Mouse (Mus musculus): Measurements from ENCODE around the gene Ints11.

Gene Ints11

DNA sequence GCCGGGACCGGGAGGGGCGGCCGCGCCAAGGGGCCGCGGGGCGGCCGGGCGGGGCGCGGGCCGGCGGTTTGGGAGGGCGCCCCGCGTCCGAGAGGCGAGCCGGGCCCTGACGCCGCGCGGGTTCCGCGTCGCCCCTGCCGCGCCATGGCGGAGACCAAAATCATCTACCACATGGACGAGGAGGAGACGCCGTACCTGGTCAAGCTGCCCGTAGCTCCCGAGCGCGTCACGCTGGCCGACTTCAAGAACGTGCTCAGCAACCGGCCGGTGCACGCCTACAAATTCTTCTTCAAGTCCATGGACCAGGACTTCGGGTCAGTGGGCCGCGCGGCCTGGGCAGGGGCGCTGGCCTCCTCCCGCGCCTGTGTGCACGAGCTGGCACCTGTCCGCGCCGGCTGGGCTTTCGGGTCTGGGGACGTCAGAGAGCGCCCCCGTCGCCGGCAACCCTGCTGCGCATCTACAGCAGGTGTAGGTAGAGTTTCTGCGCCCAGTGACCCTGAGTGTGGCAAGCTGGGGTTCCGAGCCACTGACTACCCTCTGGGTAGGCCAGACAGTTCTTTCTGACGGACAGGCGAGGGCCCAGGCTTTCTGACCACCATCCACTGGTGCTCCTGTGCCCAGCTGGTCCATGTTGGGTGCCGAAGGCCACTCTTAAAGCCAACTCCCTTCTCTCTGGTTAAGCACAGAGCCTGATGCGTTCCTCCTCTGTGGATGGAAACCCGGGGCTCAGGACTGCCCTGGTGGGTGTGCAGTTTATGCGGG is 21.6 kb upstream of the Ints11 start:
- no peak for DNase-seq (ENCODE audit: low spot score in 2 of 2)

DNA sequence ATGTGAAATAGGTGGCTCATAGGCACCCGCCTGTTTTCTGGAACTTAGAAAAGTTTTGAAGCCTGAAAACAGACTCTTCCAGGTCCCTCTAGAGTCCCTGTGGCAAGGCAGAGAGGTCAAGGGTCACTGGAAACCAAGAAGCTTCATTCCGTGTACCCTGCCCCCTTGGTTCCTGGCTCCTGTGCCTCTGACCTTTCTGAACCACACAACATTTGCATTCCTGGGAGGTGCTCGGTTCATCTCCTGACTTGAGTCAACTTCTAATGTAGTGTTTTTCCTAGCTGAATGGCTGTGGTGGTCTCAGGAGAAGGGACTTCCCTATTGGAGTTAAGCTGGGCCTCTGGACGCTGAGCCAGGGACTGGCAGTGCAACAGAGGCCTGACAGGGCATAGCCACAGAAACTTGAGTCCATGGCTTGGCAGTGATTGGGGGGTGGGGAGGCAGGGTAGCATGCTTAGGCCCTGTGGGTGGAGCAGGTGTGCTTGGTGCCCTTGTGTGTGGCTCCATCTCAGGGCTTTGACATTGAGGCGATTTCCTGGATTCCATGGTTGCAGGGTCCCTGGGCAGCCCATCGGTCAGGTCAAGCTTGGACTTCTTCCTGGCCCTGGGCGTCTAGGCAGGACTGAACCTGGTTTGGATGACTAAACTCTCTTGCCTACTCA is 20.8 kb upstream of the Ints11 start:
- DNase-seq (ENCODE audit: low spot score in 2 of 2): no peak

DNA sequence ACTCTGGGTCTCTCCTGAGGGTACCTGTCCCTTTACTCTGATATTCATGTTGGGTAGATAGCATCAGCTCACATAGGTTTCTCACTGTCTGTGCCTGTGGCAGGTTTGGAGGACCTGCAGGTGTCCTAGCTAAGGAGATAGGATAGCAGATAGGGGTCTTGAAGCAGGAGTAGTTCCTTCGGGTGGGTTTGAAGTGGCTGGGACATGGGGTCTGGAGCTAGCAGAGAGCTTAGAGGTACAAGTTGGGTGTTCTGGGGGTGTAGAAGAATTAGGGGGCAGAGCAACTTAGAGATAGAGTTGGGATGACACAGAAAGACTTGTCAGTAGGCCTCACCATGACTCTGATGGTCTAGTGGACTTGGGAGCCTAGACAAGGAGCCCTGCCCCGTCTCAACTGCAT is 20.0 kb upstream of the Ints11 start:
- DNase-seq (ENCODE audit: low spot score in 2 of 2): no peak

DNA sequence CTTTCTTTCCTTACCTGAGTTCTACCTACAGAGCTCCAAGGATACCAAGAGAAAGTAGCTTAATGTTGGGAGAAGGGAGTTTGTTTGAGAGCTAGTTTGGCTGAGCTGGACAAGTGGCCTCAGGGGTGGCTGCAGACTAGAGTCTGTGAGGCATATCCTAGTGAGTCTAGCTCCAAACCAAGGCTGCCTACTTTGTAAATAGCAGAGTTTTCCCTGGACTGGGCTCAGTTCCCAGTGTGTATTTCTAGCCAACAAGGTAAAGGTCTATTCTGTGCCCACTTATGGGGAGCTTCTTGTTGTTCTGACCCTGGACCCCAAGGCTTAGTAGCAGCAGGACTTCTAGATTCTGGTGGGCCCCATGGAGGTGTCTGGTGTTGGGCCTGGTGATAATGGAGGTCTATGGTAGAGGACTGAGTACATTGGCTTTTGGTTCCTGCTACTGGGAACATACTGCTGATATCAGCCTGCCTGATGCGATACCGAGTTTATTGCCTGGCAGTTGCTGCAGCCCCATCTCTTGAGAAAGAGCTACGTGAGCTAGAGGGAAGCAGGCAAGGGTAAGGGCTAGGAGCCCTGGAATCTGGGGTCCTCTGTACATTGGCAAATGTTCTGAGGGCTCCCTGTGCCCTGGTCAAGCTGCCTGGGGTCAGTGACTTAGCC is 19.4 kb upstream of the Ints11 start:
- DNase-seq (ENCODE audit: low spot score in 2 of 2): no peak

DNA sequence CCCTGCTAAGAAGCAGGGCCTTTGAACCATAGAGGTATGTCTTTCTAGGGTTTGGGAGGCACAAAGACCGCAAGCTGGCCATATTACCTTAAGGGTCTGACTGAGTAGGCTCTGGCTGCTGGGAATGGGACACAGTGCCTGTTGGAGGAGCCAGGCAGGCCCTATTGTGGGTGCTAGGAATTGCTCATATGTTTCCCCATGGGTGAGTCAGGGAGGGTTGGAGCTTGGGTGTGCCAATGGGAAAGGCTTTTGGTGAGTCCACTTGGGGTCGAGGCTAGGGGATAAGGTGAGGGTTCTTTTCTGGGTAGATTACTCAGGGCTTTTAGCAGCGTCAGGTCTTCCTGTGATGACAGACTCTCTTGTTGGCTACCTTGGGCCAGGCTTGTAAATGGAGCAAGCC is 18.0 kb upstream of the Ints11 start:
- DNase-seq (ENCODE audit: low spot score in 2 of 2): no peak

DNA sequence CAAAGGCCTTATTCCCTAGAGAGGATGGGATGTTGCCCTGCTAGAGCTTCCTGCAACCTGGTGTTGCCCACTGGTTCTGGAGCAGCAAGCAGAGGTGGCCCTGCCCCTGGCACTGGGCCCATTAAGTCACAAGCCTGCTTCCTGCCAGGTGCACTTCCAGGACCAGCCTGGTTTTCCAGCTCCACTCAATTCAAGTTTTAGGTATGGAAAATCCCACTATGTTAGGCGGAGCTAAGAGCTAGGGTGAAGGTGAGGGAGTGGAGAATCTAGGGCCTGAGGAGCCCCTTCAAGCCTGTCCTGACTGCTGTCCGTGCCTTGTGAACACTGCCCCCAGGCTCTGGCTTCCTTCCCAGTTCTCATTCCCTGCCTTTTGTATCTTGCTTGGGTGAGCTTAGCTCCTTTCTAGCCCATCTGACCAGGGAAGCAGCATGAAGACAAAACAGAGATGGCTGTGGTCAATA is 17.4 kb upstream of the Ints11 start:
- no peak for DNase-seq (ENCODE audit: low spot score in 2 of 2)

DNA sequence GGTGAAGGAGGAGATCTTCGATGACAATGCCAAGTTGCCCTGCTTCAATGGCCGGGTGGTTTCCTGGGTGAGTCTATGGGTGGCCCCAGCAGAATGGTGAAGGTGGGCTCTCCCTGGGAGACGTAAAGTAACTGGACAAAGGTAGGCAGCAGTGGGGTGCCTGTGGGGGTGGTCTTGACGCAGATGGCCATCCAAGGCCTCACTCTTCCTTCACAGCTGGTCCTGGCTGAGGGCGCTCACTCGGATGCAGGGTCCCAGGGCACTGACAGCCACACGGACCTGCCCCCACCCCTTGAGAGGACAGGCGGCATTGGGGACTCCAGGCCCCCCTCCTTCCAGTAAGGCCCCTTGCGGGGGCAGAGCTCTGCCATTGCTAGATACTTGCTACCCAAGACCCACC is 15.9 kb upstream of the Ints11 start:
- DNase-seq (ENCODE audit: low spot score in 2 of 2): no peak

DNA sequence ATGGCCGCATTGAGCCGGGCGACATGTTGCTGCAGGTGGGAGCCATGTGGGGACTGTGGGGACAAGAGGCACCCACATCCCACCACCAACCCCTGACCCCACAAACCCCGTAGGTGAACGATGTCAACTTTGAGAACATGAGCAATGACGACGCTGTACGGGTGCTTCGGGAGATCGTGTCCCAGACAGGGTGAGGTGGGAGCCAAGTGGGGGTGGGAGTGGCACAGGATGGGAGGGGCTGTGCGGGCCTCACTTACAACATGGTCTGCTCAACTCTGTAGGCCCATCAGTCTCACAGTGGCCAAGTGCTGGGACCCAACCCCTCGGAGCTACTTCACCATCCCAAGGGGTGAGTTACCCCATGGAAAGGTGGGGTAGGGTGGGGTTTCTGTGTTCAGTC is 14.4 kb upstream of the Ints11 start:
- no peak for DNase-seq (ENCODE audit: low spot score in 2 of 2)

DNA sequence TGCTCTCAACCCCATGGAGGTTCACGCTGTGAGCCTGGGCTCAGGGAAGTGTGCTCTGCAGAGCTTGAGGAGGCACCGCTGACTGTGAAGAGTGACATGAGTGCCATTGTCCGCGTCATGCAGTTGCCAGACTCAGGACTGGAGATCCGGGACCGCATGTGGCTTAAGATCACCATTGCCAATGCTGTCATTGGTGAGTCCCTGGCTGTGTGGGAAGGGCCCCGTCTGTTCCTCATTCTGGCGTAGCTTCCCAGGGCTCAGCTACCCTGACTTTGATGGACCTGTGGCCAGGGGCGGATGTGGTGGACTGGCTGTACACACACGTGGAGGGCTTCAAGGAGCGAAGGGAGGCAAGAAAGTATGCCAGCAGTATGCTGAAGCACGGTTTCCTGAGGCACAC is 13.3 kb upstream of the Ints11 start:
- DNase-seq (ENCODE audit: low spot score in 2 of 2): no peak

DNA sequence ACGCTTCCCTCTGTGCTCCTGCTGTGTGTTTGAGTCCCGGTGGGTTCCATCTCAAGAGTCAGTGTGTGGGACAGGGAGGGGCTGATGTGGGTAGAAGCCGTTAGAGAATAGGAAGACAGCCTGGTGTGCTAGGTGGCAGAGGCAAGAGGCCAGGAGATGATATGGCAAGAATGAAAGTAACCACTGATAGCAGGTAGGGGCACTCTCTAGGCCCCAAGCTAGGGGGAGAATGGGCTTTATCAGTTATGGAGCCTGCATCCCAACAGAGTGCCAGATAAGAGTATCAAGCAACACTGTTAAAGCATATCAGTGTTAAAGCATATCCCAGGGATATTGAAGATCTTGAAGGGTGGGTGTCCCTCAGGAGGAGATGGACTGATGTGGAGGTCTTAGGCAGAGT is 12.5 kb upstream of the Ints11 start:
- DNase-seq (ENCODE audit: low spot score in 2 of 2): no peak

DNA sequence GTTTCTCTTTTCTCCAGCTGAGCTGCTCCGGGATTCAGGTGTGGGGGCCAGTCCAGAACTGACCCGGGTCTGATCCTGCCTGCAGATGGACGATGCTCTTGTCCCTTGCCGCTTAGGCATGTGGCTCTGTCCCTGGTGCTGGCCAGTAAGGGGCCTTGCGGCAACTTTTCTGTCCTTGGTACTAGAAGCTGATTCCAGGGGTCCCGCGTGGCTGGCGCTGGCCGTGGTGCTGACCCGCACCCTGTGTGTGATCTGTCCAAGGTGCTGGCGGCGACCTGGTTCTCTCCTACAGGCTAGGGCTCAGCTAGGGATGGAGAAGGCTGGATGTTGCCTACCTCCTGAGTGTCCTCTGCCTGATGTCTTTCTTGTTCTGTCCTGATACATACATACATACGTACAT is 10.0 kb upstream of the Ints11 start:
- DNase-seq (ENCODE audit: low spot score in 2 of 2): no peak

DNA sequence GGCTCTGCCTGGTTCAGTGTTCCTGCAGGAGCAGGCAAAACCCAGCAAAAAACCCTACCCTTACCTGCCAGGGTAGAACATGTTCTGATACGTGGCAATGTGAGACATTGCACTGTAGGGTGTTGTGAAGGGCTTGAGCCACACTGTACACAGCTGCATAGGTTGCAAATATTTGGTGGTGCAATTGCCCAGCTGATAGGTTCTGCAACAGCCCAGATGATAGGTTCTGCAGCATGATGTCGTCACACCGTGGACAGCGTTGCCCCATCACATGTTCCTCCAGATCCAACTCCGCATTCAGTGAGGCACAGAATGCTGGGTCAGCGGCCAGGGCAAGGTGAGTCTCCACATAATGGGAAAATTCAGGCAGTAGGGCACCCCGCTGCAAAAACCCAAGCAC is 7.6 kb upstream of the Ints11 start:
- no peak for DNase-seq (ENCODE audit: low spot score in 2 of 2)

DNA sequence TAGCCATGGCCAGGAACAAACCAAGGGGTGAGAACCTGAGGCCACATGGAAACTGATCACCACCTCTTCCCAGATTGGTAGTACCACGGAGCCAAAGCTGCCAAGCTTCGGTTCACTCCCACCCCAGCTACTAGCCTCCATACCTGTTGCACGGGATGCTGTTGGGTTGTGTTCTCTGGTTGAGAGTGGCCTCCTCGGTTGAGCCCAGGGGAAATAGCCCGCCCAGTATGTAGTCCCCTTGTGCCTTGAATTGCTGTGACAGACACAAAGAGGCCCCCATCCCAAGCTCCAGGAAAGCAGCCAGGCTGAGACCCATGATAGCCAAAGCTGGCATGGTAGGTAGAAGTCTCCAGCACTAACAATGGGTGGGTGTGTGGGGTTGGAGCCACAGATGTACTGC is 6.3 kb upstream of the Ints11 start, which contains the start of gene Tas1r3:
Gene Tas1r3, minus strand, starts transcription at position 362 of the 400 bp plus-strand sequence.
- no peak for DNase-seq (ENCODE audit: low spot score in 2 of 2)

DNA sequence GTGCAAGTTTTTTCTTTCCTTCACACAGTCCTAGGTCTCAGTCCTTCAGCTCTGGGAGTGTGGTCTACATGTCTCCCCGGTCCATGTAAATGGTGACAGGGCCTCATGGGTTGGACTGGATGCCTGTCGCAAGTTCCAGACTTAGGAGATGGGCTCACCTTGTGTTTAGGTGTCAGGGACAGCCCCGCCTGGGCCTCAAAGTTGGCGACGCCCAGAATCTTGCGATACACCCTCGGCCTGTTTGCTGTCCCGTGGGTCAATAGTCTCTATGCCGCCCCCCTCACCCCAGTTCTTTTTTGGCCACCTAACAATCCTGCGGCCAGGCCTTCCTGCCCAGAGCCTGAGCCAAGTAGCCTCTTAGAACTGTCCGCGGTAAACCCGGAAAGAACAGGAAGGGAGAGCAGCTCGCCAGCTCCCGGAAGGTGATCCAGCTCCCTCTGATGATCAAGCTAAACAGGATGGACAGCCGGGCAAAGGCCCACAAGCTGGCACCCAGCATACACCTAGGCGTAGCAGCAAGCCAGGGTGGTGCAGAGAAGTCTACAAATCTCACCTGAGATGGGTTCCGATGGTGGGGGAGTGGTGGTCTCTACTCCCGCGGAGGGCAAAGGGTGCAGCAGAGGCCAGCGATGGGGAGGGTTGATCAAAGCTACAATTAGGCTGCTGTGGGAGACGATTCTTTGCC is 590 bp upstream of the Ints11 start:
- DNase-seq (ENCODE audit: low spot score in 2 of 2): no peak

DNA sequence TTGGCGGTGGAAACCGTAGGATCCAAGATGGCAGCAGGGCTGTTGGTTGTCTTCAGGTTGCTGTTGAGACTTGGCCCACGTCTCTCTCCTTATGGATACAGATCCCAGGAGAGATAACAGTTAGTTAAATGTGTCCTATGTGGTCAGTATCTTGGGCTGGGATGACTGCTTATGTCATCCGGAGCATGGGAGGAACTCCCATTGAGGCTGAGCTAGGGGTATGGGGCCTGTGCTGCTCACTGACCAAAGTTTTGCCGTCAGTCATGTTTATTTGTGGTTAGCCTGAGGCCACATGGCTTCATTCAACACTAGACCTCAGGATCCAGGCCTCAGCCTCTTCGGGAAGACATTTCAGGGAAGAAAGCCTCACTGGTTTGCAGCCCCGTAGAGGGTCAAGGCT is 2.1 kb downstream of the Ints11 start:
- DNase-seq (ENCODE audit: low spot score in 2 of 2): no peak

DNA sequence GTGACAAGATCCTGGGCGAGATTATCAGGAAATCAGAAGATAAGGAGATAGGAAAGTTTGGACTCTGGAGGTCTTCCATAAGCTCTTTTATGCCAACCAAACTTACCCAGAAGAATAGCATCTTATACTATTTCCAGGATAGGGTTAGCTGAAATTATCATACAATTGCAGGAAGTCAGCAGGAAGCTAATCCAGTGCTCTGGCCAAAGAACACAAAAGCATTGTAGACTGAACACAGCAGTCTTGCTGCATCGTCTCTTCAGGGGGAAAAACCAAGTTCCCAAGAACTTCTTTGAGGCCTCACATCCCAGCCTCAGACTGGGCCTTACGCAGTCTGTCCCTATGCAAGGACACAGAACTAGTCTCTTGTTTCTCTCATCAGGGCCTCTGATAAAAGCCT is 14.2 kb downstream of the Ints11 start:
- DNase-seq (ENCODE audit: low spot score in 2 of 2): no peak

DNA sequence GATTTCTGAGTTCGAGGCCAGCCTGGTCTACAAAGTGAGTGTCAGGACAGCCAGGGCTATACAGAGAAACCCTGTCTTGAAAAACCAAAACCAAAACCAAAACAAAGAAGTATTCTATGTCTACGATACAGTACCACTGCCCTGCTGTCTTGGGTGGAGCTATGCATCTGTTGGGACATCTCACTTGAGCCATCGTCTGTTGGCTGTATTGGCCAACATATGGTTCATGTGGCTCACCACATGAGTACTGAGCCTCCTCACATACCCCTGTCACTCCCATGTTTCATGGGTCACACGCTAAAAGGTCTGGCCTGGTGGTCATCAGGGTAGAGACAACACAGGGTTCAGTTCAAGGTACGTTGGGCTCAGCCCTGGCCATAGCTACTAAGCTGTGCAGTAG is 17.0 kb downstream of the Ints11 start:
- DNase-seq (ENCODE audit: low spot score in 2 of 2): no peak

DNA sequence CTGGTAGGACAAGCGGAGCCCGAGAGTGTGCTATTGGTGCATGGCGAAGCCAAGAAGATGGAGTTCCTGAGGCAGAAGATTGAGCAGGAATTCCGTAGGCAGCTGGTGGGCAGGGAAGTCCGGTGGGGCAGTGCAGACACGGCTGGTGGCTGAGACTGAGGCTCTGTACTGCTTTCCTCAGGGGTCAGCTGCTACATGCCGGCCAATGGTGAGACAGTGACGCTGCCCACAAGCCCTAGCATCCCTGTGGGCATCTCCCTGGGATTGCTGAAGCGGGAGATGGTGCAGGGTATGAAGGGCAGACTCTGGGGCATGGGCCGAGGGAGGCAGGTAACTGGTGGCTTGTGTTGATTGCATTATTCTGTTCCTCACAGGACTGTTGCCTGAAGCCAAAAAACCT is 18.3 kb downstream of the Ints11 start:
- DNase-seq (ENCODE audit: low spot score in 2 of 2): no peak

DNA sequence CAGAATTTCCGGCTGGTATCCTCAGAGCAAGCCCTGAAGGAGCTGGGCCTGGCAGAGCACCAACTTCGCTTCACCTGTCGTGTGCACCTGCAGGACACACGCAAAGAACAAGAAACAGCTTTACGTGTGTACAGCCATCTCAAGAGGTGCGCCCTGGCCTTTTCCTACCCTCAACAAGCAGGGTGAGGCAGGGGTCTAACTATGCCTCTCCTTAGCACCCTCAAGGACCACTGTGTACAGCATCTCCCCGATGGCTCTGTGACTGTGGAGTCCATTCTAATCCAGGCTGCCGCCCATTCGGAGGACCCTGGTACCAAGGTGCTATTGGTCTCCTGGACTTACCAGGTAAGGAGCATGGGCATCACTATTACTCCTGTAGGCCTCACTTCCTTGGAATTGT is 18.8 kb downstream of the Ints11 start:
- no peak for DNase-seq (ENCODE audit: low spot score in 2 of 2)

DNA sequence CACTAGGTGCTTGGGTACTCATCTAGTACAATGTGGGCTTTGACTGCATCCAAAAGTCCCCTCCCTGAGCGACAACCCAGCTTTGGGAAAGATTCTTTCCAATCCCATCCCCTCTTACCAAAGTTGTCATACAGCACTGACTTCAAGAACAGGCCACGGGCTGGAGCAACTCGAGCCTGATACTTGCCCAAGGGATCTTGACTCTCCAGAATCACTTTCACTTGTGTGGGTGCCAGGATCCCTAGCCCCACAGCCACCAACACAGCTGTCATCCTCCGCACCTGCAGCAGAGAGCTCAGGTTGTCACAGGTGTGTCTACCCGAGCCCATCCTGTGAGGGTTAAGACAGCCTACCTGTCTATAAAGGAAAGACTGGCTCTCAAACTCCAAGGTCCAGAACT is 20.0 kb downstream of the Ints11 start:
- DNase-seq (ENCODE audit: low spot score in 2 of 2): no peak

DNA sequence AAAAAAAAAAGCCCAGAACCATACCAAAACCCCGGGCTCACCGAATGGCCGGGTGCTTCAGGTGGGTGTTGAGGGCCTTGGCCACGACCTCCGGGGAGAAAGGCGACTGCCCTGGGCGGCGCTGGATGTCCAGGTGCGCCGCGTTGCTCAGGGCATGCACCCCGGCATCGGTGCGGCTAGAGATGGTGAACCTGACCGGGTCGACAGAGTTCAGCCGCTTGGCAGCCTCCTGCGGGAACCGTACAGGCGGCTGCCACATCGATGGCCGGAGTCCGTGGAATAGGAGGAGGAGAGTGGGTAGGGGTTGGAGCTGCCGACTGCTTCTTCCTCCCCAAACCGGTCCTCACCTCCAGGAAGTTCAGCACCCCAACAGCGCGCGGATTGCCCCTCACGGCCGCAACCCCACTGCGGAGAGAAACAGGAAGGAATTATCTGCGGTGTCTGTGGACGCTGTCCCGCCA is 21.7 kb downstream of the Ints11 start:
- no peak for DNase-seq (ENCODE audit: low spot score in 2 of 2)

DNA sequence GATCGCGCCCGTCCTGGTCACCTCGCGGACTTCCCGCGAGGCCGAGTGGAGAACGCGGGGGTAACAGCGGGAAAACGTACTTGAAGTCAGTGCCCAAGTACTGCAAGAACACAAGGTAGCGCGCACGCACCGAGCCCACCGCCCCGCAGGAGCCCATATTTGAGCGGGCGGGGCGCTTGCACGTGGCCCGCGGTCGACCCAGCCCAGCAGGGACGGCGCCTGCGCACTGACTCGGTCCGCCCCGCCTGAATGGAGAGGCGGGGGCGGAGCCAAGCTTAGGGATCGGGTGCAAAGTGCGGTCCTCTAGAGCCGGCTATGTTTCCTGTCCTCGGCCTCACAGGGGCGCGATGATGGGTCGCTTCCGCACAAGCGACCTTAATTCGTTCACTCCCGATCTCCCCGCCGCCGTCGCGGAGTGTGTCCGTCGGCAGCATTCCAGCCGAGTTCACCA is 22.2 kb downstream of the Ints11 start, which contains the start of the genes Pusl1 and Acap3:
Gene Pusl1, minus strand, starts transcription at position 231 of the 451 bp plus-strand sequence.
Gene Acap3, plus strand, starts transcription at position 272 of the 451 bp plus-strand sequence.
- peak; percentile 92 to 93 for DNase-seq (ENCODE audit: low spot score in 2 of 2)
